Comparison of ENCODE assay signal across 10 mouse cellular contexts in genomic region chr10:110744120-110744519, GRCm38 (mm10). TPM values are rescaled to one million over a fixed set of nuclear protein-coding genes. Genes with fewer than 3 reads are reported as not detected.
DNase-seq lines count a peak whose midpoint lies in the region; ATAC-seq and TF ChIP-seq lines count a peak whose summit lies in the region.
"Had no signal": no experiment of that assay in that cellular context is flagged by ENCODE, and none has a peak within 500 bp of the region (broad histone marks: within the 10 kb centered on the region; RNA-seq: fewer than 3 reads in every experiment).

No protein-coding gene starts in this region.

- ATAC-seq in kidney, postnatal 0 days (replicated peaks; ENCODE audit: low FRiP score, low read depth), result no peak
- no peak for ATAC-seq in embryonic facial prominence, embryonic 11.5 days (replicated peaks; ENCODE audit: insufficient number of reproducible peaks, low FRiP score, low TSS enrichment, low read depth)
- no peak for ATAC-seq in hindbrain, embryonic 15.5 days (ENCODE audit: low FRiP score, low read depth)
- no peak for ATAC-seq in midbrain, postnatal 0 days (ENCODE audit: low FRiP score)

- TF ChIP-seq CTCF in kidney, postnatal 0 days (IDR thresholded peaks at IDR 0.05; ENCODE audit: low read depth), result no peak
- TF ChIP-seq CTCF in midbrain, postnatal 0 days (IDR thresholded peaks at IDR 0.05), result no peak

- no peaks in the 10 kb centered on the region for H3K9me3 ChIP-seq in kidney, postnatal 0 days (replicated peaks; ENCODE audit: low read length)
- H3K9me3 ChIP-seq in embryonic facial prominence, embryonic 11.5 days (replicated peaks; ENCODE audit: control insufficient read depth, low read length), result no peaks in the 10 kb centered on the region
- no peaks in the 10 kb centered on the region for H3K9me3 ChIP-seq in hindbrain, embryonic 15.5 days
- no peaks in the 10 kb centered on the region for H3K9me3 ChIP-seq in midbrain, postnatal 0 days (ENCODE audit: low read length)

- no peak for DNase-seq in kidney, postnatal 0 days (ENCODE audit: low spot score)
- DNase-seq in kidney, postnatal 36 days, result no peak
- no peak for DNase-seq in embryonic facial prominence, embryonic 11.5 days (ENCODE audit: low spot score)
- no peak for DNase-seq in midbrain, postnatal 0 days (ENCODE audit: low spot score)
- no peak for DNase-seq in adrenal gland, adult 8-10 months
- DNase-seq in natural killer cell, adult 2 months (ENCODE audit: low spot score in 2 of 2), result no peak
- no peak for DNase-seq in cerebellum, postnatal 14 days
- DNase-seq: thymus, postnatal 4 days had no signal

- no peaks in the 10 kb centered on the region for H3K27me3 ChIP-seq in kidney, postnatal 0 days (ENCODE audit: insufficient read depth, low read length)
- H3K27me3 ChIP-seq in embryonic facial prominence, embryonic 11.5 days (ENCODE audit: control insufficient read depth, insufficient read depth, low read length), result no peaks in the 10 kb centered on the region
- no peaks in the 10 kb centered on the region for H3K27me3 ChIP-seq in hindbrain, embryonic 15.5 days
- H3K27me3 ChIP-seq in midbrain, postnatal 0 days (ENCODE audit: insufficient read depth, low read length), result no peaks in the 10 kb centered on the region

- no peak overlapping the region for H3K9ac ChIP-seq in kidney, postnatal 0 days (ENCODE audit: low read depth, low read length)
- H3K9ac ChIP-seq in embryonic facial prominence, embryonic 11.5 days (replicated peaks; ENCODE audit: low read length), result peak overlapping the region; percentile 18
- H3K9ac ChIP-seq in hindbrain, embryonic 15.5 days, result no peak overlapping the region
- no peak overlapping the region for H3K9ac ChIP-seq in midbrain, postnatal 0 days (replicated peaks; ENCODE audit: low read length, poor library complexity, severe bottlenecking)

- peak overlapping the region; percentile 93; the same call in 1 of the 2 replicates for H3K4me2 ChIP-seq in kidney, postnatal 0 days (ENCODE audit: low read length)
- peak overlapping the region; percentile 91; the same call in 1 of the 2 replicates for H3K4me2 ChIP-seq in embryonic facial prominence, embryonic 11.5 days (ENCODE audit: low read depth, low read length)
- H3K4me2 ChIP-seq in hindbrain, embryonic 15.5 days, result peak overlapping the region; percentile 98
- no peak overlapping the region for H3K4me2 ChIP-seq in midbrain, postnatal 0 days (ENCODE audit: low read depth, low read length, poor library complexity, severe bottlenecking)

- no peaks in the 10 kb centered on the region for H3K36me3 ChIP-seq in kidney, postnatal 0 days (ENCODE audit: insufficient read depth, low read length)
- no peaks in the 10 kb centered on the region; the same call in 1 of the 2 replicates for H3K36me3 ChIP-seq in embryonic facial prominence, embryonic 11.5 days (replicated peaks; ENCODE audit: control insufficient read depth, insufficient read depth, low read depth, low read length)
- no peaks in the 10 kb centered on the region for H3K36me3 ChIP-seq in hindbrain, embryonic 15.5 days
- H3K36me3 ChIP-seq in midbrain, postnatal 0 days (ENCODE audit: insufficient read depth, low read length), result no peaks in the 10 kb centered on the region

- no peak overlapping the region; the same call in 1 of the 2 replicates for H3K4me3 ChIP-seq in kidney, postnatal 0 days (replicated peaks; ENCODE audit: low read depth, low read length)
- no peak overlapping the region; the same call in 1 of the 2 replicates for H3K4me3 ChIP-seq in embryonic facial prominence, embryonic 11.5 days (ENCODE audit: low read depth, low read length)
- peak overlapping the region; percentile 94; the same call in 1 of the 2 replicates for H3K4me3 ChIP-seq in hindbrain, embryonic 15.5 days
- H3K4me3 ChIP-seq in midbrain, postnatal 0 days (ENCODE audit: low read depth, low read length), result peak overlapping the region; percentile 67

- peaks cover 13% of the 10 kb centered on the region for H3K4me1 ChIP-seq in kidney, postnatal 0 days (replicated peaks; ENCODE audit: insufficient read depth, low read length)
- H3K4me1 ChIP-seq in embryonic facial prominence, embryonic 11.5 days (ENCODE audit: control insufficient read depth, insufficient read depth, low read length), result no peaks in the 10 kb centered on the region
- peaks cover 20% of the 10 kb centered on the region for H3K4me1 ChIP-seq in hindbrain, embryonic 15.5 days (replicated peaks)
- H3K4me1 ChIP-seq in midbrain, postnatal 0 days (ENCODE audit: insufficient read depth, low read length), result no peaks in the 10 kb centered on the region; the same call in 1 of the 2 replicates

- WGBS in kidney, postnatal 0 days, result 62% methylated on average over 12 of the region's 12 CpGs
- WGBS in embryonic facial prominence, embryonic 11.5 days, result 62% methylated on average over 12 of the region's 12 CpGs
- 69% methylated on average over 12 of the region's 12 CpGs for WGBS in hindbrain, embryonic 15.5 days
- WGBS in midbrain, postnatal 0 days, result 63% methylated on average over 12 of the region's 12 CpGs

- no peak overlapping the region for H3K27ac ChIP-seq in kidney, postnatal 0 days
- H3K27ac ChIP-seq in embryonic facial prominence, embryonic 11.5 days (replicated peaks; ENCODE audit: low read depth, low read length), result no peak overlapping the region
- H3K27ac ChIP-seq in hindbrain, embryonic 15.5 days (replicated peaks), result no peak overlapping the region
- H3K27ac ChIP-seq in midbrain, postnatal 0 days (ENCODE audit: low read depth, low read length), result no peak overlapping the region

RNA-seq across cellular contexts. Expression of gene E2f7, which starts 1.1 kb away (rescaled TPM):
- 10.9 and 11.6 TPM in 2 replicates for polyA plus RNA-seq in kidney, postnatal 0 days (2015; fragmentation: Nextera tagmentation; extraction: Ambion mirVana)
- polyA plus RNA-seq in embryonic facial prominence, embryonic 11.5 days (2014; fragmentation: Nextera tagmentation; extraction: Ambion mirVana), result 33.1 and 34.0 TPM in 2 replicates
- polyA plus RNA-seq in hindbrain, embryonic 15.5 days (2015; fragmentation: Nextera tagmentation; extraction: Ambion mirVana), result 6.7 and 9.3 TPM in 2 replicates
- total RNA-seq in midbrain, postnatal 0 days (2014; rRNA removed), result 1.4 and 4.2 TPM in 2 replicates
- polyA plus RNA-seq in midbrain, postnatal 0 days (2015; fragmentation: Nextera tagmentation; extraction: Ambion mirVana), result 2.0 and 2.3 TPM in 2 replicates
- total RNA-seq in adrenal gland, adult 8-10 months (2022), result 1 to 10 TPM in 2 of 4 experiments, under 1 TPM in 2; 0.83 to 1.1 (median 0.96) TPM
- total RNA-seq: monocyte, adult 5-6 weeks had no signal

Comparison
In these comparisons a context has a peak if more than half of its experiments do, and no peak if none do; other contexts are left out.
1. H3K4me3 ChIP-seq: peak in hindbrain, embryonic 15.5 days (single experiment) and midbrain, postnatal 0 days (single experiment); none in kidney, postnatal 0 days (single experiment) and embryonic facial prominence, embryonic 11.5 days (single experiment).